Mouse (Mus musculus) limb, embryonic 15.5 days (tissue): ENCODE data around the gene Sva. TPM values are rescaled to one million over a fixed set of nuclear protein-coding genes. Genes with fewer than 3 reads are reported as not detected.

ENCODE experiments used
- ATAC-seq: fragments of 200-750 bp; cut with Nextera tagmentation; 2 replicates; pipeline ENCODE4 v1.8.0; 2017; ENCODE audit warnings: low read depth, moderate TSS enrichment; ENCODE audit not compliant: insufficient number of reproducible peaks, low FRiP score, low TSS enrichment
- H3K27ac ChIP-seq: fragments of 300-500 bp; sonication (generic); 2 replicates; pipeline ENCODE4 v1.5.1; 2015; ENCODE audit warnings: moderate library complexity, mild to moderate bottlenecking, inconsistent platforms
- H3K27me3 ChIP-seq: fragments of 300-500 bp; sonication (generic); 2 replicates; pipeline ENCODE4 v1.6.1; 2015; ENCODE audit warnings: inconsistent platforms
- H3K36me3 ChIP-seq: fragments of 300-500 bp; sonication (generic); 2 replicates; pipeline ENCODE4 v1.6.1; 2015; ENCODE audit warnings: inconsistent platforms
- H3K4me1 ChIP-seq: fragments of 300-500 bp; sonication (generic); 2 replicates; pipeline ENCODE4 v1.6.1; 2015; ENCODE audit warnings: inconsistent platforms
- H3K4me2 ChIP-seq: fragments of 300-500 bp; sonication (generic); 2 replicates; pipeline ENCODE4 v1.6.1; 2015; ENCODE audit warnings: mild to moderate bottlenecking, inconsistent platforms
- H3K4me3 ChIP-seq: fragments of 300-500 bp; sonication (generic); 2 replicates; pipeline ENCODE4 v1.5.1; 2015; ENCODE audit warnings: mild to moderate bottlenecking, inconsistent platforms
- H3K9ac ChIP-seq: fragments of 300-500 bp; sonication (generic); 2 replicates; pipeline ENCODE4 v1.6.1; 2015; ENCODE audit warnings: inconsistent platforms
- H3K9me3 ChIP-seq: fragments of 300-500 bp; sonication (generic); 2 replicates; pipeline ENCODE4 v1.6.1; 2016; ENCODE audit warnings: inconsistent platforms
- polyA plus RNA-seq: library from polyadenylated mRNA; unstranded; fragments of >200 nt; fragmentation: Nextera tagmentation; extraction: Ambion mirVana; gene quantifications from 2 replicates; pipeline ENCODE4 v1.2.1, GENCODE M21; 2015

The Sva gene
- not detected in 2 replicates for polyA plus RNA-seq

DNA sequence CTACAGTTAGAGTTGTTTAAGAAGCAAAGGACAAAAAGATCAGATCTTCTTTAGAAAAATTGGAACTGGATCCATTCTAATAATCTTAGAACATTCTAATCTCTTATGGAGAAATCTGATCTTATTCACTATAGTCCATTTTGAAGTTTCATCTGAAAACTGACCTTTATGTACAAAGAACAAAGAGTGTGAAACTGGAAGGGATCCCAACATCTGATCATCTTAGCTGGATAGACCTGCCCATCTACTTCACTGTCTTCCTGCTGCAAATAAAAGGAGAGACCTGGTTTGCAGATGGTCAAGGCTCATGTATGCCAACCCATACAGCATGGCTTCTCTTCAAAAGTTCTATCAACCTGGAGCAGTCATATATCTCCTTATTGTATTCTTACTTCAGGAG, at the start of gene Sva:
TSS of gene Sva (plus strand) at position 301 of the 400 bp plus-strand sequence.
- H3K4me1 ChIP-seq, result no peaks in the 10 kb centered on the region
- ATAC-seq, result no peak
- H3K9ac ChIP-seq, result no peak within 1 kb of the TSS
- no peak within 1 kb of the TSS for H3K27ac ChIP-seq
- H3K4me2 ChIP-seq, result no peak within 1 kb of the TSS
- no peaks in the 10 kb centered on the region for H3K27me3 ChIP-seq
- no peaks in the 10 kb centered on the region for H3K36me3 ChIP-seq
- no peaks in the 10 kb centered on the region for H3K9me3 ChIP-seq
- no peak within 1 kb of the TSS for H3K4me3 ChIP-seq

Other genes starting within 250 kb of the Sva start
- gene Pip, start 190.9 kb upstream of the Sva start, polyA plus RNA-seq, result not detected in 2 replicates
- not detected in 2 replicates for gene Sval2, start 185.4 kb upstream of the Sva start, polyA plus RNA-seq
- gene Sval1, start 86.8 kb upstream of the Sva start, polyA plus RNA-seq, result not detected in 2 replicates
- gene Sval3, start 70.3 kb upstream of the Sva start, polyA plus RNA-seq, result not detected in 2 replicates
- not detected in 2 replicates for gene Tas2r139, start 102.5 kb downstream of the Sva start, polyA plus RNA-seq
- not detected in 2 replicates for gene Tas2r144, start 176.9 kb downstream of the Sva start, polyA plus RNA-seq
- gene Gstk1, start 207.5 kb downstream of the Sva start, polyA plus RNA-seq, result 20.7 and 21.4 TPM in 2 replicates
- 2.0 and 2.4 TPM in 2 replicates for gene Tmem139, start 223.6 kb downstream of the Sva start, polyA plus RNA-seq
- 47.1 and 51.2 TPM in 2 replicates for gene Casp2, start 226.6 kb downstream of the Sva start, polyA plus RNA-seq
- 0.33 and 1.0 TPM in 2 replicates for gene Clcn1, start 248.3 kb downstream of the Sva start, polyA plus RNA-seq